Mouse (Mus musculus) right cerebral cortex, postnatal 14 days (tissue): ENCODE measurements at regions not wholly inside any gene's neighbourhood (a gene's known extent, or its start where the extent isn't known, plus 50 kb on each side); places are given as distances from the start of the nearest gene placed in this dataset.
A peak's percentile ranks its signal among the peaks of the same experiment; 100 is the strongest.

Experiments
- DNase-seq: peaks from one replicate; pipeline ENCODE4 v3.0.0; 2022

DNA sequence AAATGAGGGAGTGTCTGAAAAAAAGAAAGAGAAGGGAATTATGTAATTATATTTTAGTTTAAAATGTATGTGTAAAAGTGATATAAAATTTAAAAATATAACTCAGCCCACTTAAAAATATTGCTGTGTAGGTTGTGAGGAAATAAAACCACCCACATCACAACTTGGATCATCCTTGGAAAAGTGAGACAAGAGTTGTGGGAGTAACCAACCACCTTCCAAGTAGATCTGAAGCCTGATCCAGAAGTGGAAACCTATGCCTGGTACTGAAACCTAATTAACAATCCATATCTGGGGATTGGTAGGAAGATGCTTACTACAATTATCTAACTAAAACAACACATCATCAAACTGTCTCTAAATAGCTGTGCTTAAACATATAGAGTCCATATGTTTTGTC lies 743.1 kb downstream of the Stim2 start:
- no peak for DNase-seq

DNA sequence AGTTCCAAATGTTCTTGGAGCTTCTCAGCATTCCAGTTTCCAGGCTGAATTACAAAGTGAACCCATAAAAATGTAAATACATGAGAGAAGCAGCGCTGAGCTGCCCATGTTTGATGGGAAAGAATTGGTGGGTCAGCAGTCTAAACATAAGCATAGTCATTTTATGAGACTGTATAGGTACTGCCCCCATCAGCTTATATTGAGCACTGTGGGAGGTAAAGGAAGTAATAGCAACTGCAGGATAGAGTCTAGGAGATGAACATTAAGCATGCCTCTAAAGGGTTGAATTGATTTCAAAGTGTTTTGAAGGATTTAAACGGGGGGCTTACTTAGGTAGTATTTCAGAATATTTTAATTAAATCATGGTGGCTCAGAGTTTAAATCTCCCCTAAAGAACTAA lies 748.7 kb downstream of the Stim2 start:
- no peak for DNase-seq

DNA sequence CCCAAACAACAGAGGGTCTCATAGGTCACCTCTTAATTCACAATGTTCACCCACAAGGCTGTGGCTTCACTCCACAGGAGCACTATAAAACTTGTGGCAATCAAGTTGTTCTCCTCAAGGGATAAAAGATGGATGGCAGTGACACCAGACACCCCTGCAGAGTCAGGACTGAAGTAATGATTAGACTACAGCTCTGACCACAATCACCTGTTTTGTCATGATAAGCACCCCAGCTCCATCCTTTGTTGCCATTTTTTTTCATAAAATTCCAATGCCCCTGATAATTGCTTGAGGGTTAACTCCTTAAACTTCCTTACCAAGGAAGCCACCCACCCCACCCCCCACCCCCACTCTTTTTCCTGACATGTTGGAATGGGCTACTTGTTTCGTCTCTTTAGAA lies 755.1 kb downstream of the Stim2 start:
- DNase-seq = no peak

DNA sequence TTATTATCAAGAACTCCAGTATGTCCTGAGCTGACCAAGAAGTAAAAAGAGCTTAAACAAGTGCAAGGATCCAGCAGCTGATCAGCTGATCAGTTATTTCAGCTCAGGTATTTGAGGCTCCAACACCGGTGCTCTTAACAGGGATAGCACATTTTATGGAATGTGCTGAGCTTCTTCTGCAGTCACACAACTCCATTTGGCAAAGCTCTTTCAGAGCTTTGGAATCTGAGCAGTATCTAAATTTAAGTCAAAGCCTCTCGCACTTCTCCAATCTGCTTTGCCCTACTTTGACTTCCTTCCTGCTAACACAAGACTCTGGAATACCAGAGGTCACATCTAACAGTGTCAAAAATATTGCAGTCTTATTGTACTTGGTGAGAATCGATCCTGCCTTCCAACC lies 761.4 kb downstream of the Stim2 start:
- no peak for DNase-seq

DNA sequence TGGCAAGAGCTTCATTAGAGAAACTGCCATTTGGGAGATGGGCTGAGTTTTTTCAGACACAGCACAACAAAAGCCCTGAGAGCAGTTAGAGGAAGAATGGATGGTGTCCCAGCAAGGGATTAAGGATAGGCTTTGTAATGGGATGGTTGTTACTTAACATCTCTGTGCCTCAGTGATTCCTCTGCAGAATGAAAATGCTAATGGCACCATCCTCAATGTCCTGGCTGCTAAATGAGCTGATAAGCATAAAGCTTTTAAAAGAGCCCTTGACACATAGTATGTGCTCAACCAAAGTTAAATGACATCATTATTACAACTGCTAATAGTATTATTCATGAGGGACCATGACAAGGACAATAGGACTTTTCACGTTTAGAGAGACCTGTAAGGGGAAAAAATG lies 764.7 kb downstream of the Stim2 start:
- DNase-seq = no peak

DNA sequence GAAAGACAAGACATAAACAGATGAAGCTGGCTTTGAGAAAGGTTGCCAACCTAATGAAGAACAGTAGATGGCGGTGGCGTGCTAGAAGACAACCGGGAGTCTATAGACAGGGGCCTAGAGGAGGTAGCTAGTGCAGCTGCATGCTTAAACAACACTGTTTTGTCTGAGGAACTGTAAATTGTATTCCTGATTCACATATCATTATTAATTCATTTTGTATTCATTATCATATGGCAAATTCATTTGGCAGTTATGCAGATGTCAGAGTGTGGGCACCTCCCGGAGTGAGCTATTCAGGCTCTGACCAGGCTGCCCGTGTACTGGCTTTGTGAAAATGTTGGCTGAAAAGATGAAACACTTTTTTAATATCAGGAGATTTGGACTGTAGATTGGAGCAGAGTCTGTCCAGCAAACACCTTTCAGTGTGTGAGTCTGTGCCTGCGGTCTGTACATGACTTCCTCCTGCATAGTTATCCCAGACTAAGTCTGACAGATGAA lies 798.7 kb downstream of the Stim2 start:
- DNase-seq = peak; percentile 74

DNA sequence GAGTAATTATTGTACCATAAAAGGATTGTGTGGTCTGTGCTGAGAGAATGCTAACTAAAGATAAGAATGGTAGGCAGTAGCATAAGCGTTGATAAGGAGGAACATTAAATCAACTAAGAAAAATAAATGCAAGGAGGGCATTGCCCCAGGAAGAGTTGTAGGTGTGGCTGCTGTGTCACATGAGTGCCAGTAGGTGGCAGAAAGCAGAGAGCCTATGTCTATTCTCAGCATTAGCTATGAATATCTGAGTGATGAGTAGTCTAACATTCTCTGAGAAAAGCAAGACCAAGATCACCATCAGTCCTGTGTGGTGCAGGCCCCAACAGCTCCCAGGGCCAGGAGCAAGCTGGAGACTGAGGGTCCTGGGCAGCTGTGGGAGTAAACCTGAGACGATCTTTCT lies 828.8 kb downstream of the Stim2 start:
- no peak for DNase-seq
